Mouse (Mus musculus) left cerebral cortex, adult 8-10 months (tissue): ENCODE data around the gene Gm21586. TPM values are rescaled to one million over a fixed set of nuclear protein-coding genes. Genes with fewer than 3 reads are reported as not detected.
"Not testable (repeated sequence)": the region's sequence is repeated elsewhere in the genome, so short reads cannot be mapped to it uniquely, and the experiment has no call there.

ENCODE experiments used
- DNase-seq, 2 experiments: peaks; one replicate each; pipeline ENCODE4 v3.0.0; 2022; ENCODE audit warnings: low spot score in 2 of 2
- total RNA-seq, 4 experiments: library from RNA; stranded (reverse); gene quantifications; 2 replicates each; pipeline ENCODE4 v1.2.4; 2022

Gm21586 gene
- total RNA-seq = not detected

DNA sequence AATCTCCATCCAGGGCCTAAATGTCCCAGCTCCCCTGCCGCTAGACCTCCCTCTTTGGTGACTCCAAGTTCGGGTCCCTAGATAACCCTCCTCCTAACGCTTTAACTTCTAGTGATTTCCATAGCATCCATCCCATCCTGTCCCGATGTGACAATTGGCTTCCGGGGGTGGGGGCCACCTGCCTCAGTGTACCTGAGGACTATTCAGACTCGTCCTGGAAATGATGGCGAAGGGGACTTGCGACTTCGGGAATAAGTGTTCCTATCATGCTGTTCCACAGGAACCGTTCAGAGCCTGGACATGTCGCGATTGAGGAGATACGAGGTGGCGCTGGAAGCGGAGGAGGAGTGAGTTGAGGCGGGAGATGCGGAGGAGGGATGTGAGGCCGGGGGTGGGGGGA is at the start of gene Gm21586:
Gene Gm21586 (plus strand): TSS at position 301 of the 400 bp plus-strand sequence.
- not testable (repeated sequence) for DNase-seq

DNA sequence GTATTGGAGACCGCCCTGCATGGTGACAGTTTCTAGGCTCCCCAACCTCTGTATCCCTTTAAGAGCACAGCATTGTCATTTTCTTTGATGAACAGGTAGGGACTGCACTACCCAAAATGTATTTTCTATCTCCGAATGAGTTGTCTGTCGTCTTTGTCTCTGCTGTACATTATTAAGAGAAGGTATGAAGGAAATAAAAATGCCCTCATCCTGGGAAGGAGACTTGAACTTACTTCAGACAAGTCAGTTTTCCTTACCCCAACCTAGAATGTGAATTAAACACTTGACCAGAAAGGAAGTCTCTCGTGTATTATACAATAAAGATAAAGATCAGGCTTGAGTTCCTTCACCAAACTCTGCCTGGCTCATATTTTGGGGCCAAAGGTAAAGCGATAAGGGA is 27.3 kb downstream of the Gm21586 start, which contains the start of gene Gm2163:
Gene Gm2163 (plus strand): TSS at position 301 of the 400 bp plus-strand sequence.
- not testable (repeated sequence) for DNase-seq

Other genes starting within 250 kb of the Gm21586 start
- 10 to 100 TPM in 2 of 4 experiments, 1 to 10 TPM in 2; 8.7 to 13.3 (median 10.5) TPM for gene Gm10600, start 198.7 kb upstream of the Gm21586 start, total RNA-seq
- gene Ccl21b, start 183.6 kb upstream of the Gm21586 start, total RNA-seq = not detected
- not detected for gene Gm21953, start 145.1 kb upstream of the Gm21586 start, total RNA-seq
- 1 to 10 TPM in 1 of 4 experiments, not detected in 3; 2.3 TPM for gene Fam205a3, start 121.0 kb upstream of the Gm21586 start, total RNA-seq
- 1 to 10 TPM; 4.9 to 8.7 (median 6.8) TPM for gene Gm2163, start 27.4 kb downstream of the Gm21586 start, total RNA-seq
- gene Fam205a2, start 88.8 kb downstream of the Gm21586 start, total RNA-seq = 1 to 10 TPM in 1 of 4 experiments, not detected in 3; 2.3 TPM
- not detected for gene Gm10591, start 172.8 kb downstream of the Gm21586 start, total RNA-seq
- 10 to 100 TPM; 12.8 to 17.7 (median 15.2) TPM for gene Gm2564, start 190.3 kb downstream of the Gm21586 start, total RNA-seq
- gene Ccl27b, start 215.9 kb downstream of the Gm21586 start, total RNA-seq = 1 to 10 TPM; 2.5 to 5.8 (median 3.6) TPM
- under 1 TPM in 1 of 4 experiments, not detected in 3; 0.30 TPM for gene Il11ra2, start 222.5 kb downstream of the Gm21586 start, total RNA-seq